Mouse (Mus musculus) forebrain, embryonic 15.5 days (tissue): Measurements from ENCODE around the gene Olfr13. TPM values are rescaled to one million over a fixed set of nuclear protein-coding genes. Genes with fewer than 3 reads are reported as not detected.
"Not testable (repeated sequence)": the region's sequence is repeated elsewhere in the genome, so short reads cannot be mapped to it uniquely, and the experiment has no call there.

Experiments
- ATAC-seq: fragments of 200-750 bp; cut with Nextera tagmentation; replicated peaks from 2 replicates; pipeline ENCODE4 v1.8.0; 2017; ENCODE audit warnings: mild to moderate bottlenecking, moderate TSS enrichment, moderate library complexity
- H3K27ac ChIP-seq: fragments of 300-500 bp; sonication (generic); replicated peaks from 2 replicates; pipeline ENCODE4 v1.5.1; 2015; ENCODE audit warnings: mild to moderate bottlenecking, inconsistent platforms
- H3K27me3 ChIP-seq: fragments of 300-500 bp; sonication (generic); 2 replicates; pipeline ENCODE4 v1.6.1; 2015; ENCODE audit warnings: inconsistent platforms
- H3K36me3 ChIP-seq: fragments of 300-500 bp; sonication (generic); 2 replicates; pipeline ENCODE4 v1.6.1; 2015; ENCODE audit warnings: mild to moderate bottlenecking, inconsistent platforms
- H3K4me1 ChIP-seq: fragments of 300-500 bp; sonication (generic); 2 replicates; pipeline ENCODE4 v1.6.1; 2015; ENCODE audit warnings: inconsistent platforms
- H3K4me2 ChIP-seq: fragments of 300-500 bp; sonication (generic); replicated peaks from 2 replicates; pipeline ENCODE4 v1.6.1; 2015; ENCODE audit warnings: mild to moderate bottlenecking, inconsistent platforms
- H3K4me3 ChIP-seq: fragments of 300-500 bp; sonication (generic); 2 replicates; pipeline ENCODE4 v1.5.1; 2015; ENCODE audit warnings: mild to moderate bottlenecking, inconsistent platforms
- H3K9ac ChIP-seq: fragments of 300-500 bp; sonication (generic); replicated peaks from 2 replicates; pipeline ENCODE4 v1.6.1; 2015; ENCODE audit warnings: mild to moderate bottlenecking, inconsistent platforms
- H3K9me3 ChIP-seq: fragments of 300-500 bp; sonication (generic); 2 replicates; pipeline ENCODE4 v1.6.1; 2016; ENCODE audit warnings: inconsistent platforms
- WGBS: fragments of 180-500 bp; shearing (Covaris S2); methylation state at CpG from one replicate; pipeline ENCODE4 v1.1.7; 2015; ENCODE audit warnings: mixed read lengths; 5-methylcytosine and 5-hydroxymethylcytosine counted together
- polyA plus RNA-seq: library from polyadenylated mRNA; unstranded; fragments of >200 nt; fragmentation: Nextera tagmentation; extraction: Ambion mirVana; gene quantifications from 2 replicates; pipeline ENCODE4 v1.2.1, GENCODE M21; 2015

The Olfr13 gene
- not detected in 2 replicates for polyA plus RNA-seq

GRCm38 (mm10) chr6:43171840-43172239, at the start of gene Olfr13:
Olfr13 (plus strand) TSS chr6:43172140.
- Histone ChIP-seq H3K9ac (no peak within 1 kb of the TSS), H3K4me3 (no peak within 1 kb of the TSS), H3K27me3 (no peaks in the 10 kb centered on the region), H3K27ac (no peak within 1 kb of the TSS), H3K9me3 (no peaks in the 10 kb centered on the region), H3K36me3 (no peaks in the 10 kb centered on the region), H3K4me2 (no peak within 1 kb of the TSS), H3K4me1 (no peaks in the 10 kb centered on the region)
- ATAC-seq = no peak
- WGBS = 84% methylated on average over 4 of the region's 4 CpGs

GRCm38 (mm10) chr6:43146267-43146666, 25.7 kb upstream of the Olfr13 start, which contains the start of gene Olfr237-ps1:
Olfr237-ps1 (plus strand) TSS chr6:43146567.
- not testable (repeated sequence) for ATAC-seq, H3K9ac ChIP-seq, H3K4me2 ChIP-seq, H3K27me3 ChIP-seq, H3K4me1 ChIP-seq, H3K9me3 ChIP-seq, H3K36me3 ChIP-seq, H3K27ac ChIP-seq, H3K4me3 ChIP-seq
- WGBS = 89% methylated on average over 2 of the region's 2 CpGs

- WGBS = 15% methylated on average over 1 of the region's 1 CpGs
- no peaks in the 10 kb centered on the region for H3K9me3 ChIP-seq
- no peak overlapping the region for H3K27ac ChIP-seq
- 0 out of 2 replicates have a peak, but pooled peaks have one; percentile 26 for ATAC-seq
- H3K4me2 ChIP-seq = no peak overlapping the region
- no peaks in the 10 kb centered on the region for H3K4me1 ChIP-seq
- H3K27me3 ChIP-seq = no peaks in the 10 kb centered on the region
- H3K9ac ChIP-seq = no peak overlapping the region
- no peaks in the 10 kb centered on the region for H3K36me3 ChIP-seq
- H3K4me3 ChIP-seq = no peak overlapping the region
Measured at GRCm38 (mm10) chr6:43159502-43159901, 12.4 kb upstream of the Olfr13 start.

- ATAC-seq = no peak
- WGBS = 62% methylated on average over 3 of the region's 3 CpGs
- Histone ChIP-seq H3K4me1 (no peaks in the 10 kb centered on the region), H3K9ac (no peak within 1 kb of the TSS), H3K27ac (no peak within 1 kb of the TSS), H3K4me2 (no peak within 1 kb of the TSS), H3K9me3 (no peaks in the 10 kb centered on the region), H3K36me3 (no peaks in the 10 kb centered on the region), H3K4me3 (no peak within 1 kb of the TSS), H3K27me3 (no peaks in the 10 kb centered on the region)
Measured at GRCm38 (mm10) chr6:43162982-43163381, 9.0 kb upstream of the Olfr13 start, which contains the start of gene Olfr437. Olfr437 (plus strand) TSS chr6:43163282.

GRCm38 (mm10) chr6:43167246-43167645, 4.7 kb upstream of the Olfr13 start:
- Histone ChIP-seq H3K4me2 (no peak overlapping the region), H3K9ac (no peak overlapping the region), H3K9me3 (no peaks in the 10 kb centered on the region), H3K4me3 (no peak overlapping the region), H3K27me3 (no peaks in the 10 kb centered on the region), H3K4me1 (no peaks in the 10 kb centered on the region), H3K36me3 (no peaks in the 10 kb centered on the region), H3K27ac (no peak overlapping the region)
- no peak for ATAC-seq
- WGBS = 97% methylated on average over 4 of the region's 4 CpGs

- peaks cover 10% of the 10 kb centered on the region for H3K4me1 ChIP-seq
- peak; percentile 20; the same call in 1 of the 2 replicates for ATAC-seq
- H3K27me3 ChIP-seq = no peaks in the 10 kb centered on the region
- H3K4me3 ChIP-seq = no peak overlapping the region
- 65% methylated on average over 1 of the region's 1 CpGs for WGBS
- no peaks in the 10 kb centered on the region for H3K36me3 ChIP-seq
- H3K9me3 ChIP-seq = no peaks in the 10 kb centered on the region
- no peak overlapping the region for H3K27ac ChIP-seq
- no peak overlapping the region for H3K4me2 ChIP-seq
- no peak overlapping the region for H3K9ac ChIP-seq
Measured at GRCm38 (mm10) chr6:43178129-43178528, 6.2 kb downstream of the Olfr13 start.

GRCm38 (mm10) chr6:43178584-43179501, 6.9 kb downstream of the Olfr13 start:
- Histone ChIP-seq H3K27ac (no peak overlapping the region), H3K4me2 (no peak overlapping the region), H3K4me3 (no peak overlapping the region), H3K9ac (no peak overlapping the region), H3K9me3 (no peaks in the 10 kb centered on the region), H3K4me1 (peaks cover 10% of the 10 kb centered on the region), H3K36me3 (no peaks in the 10 kb centered on the region), H3K27me3 (no peaks in the 10 kb centered on the region)
- ATAC-seq = peak; percentile 79
- 41% methylated on average over 6 of the region's 6 CpGs for WGBS

GRCm38 (mm10) chr6:43190986-43191385, 19.0 kb downstream of the Olfr13 start:
- no peaks in the 10 kb centered on the region for H3K27me3 ChIP-seq
- H3K9ac ChIP-seq = no peak overlapping the region
- no peaks in the 10 kb centered on the region for H3K4me1 ChIP-seq
- H3K36me3 ChIP-seq = no peaks in the 10 kb centered on the region
- ATAC-seq = no peak
- H3K27ac ChIP-seq = no peak overlapping the region
- no peak overlapping the region for H3K4me2 ChIP-seq
- H3K4me3 ChIP-seq = no peak overlapping the region
- 83% methylated on average over 3 of the region's 3 CpGs for WGBS
- H3K9me3 ChIP-seq = no peaks in the 10 kb centered on the region

GRCm38 (mm10) chr6:43196781-43197180, 24.8 kb downstream of the Olfr13 start, which contains the start of gene Olfr435:
Olfr435 (plus strand) TSS chr6:43197146.
- H3K4me1 ChIP-seq = no peaks in the 10 kb centered on the region
- H3K4me3 ChIP-seq = no peak within 1 kb of the TSS
- no peaks in the 10 kb centered on the region for H3K9me3 ChIP-seq
- no peak within 1 kb of the TSS for H3K27ac ChIP-seq
- no peaks in the 10 kb centered on the region for H3K36me3 ChIP-seq
- H3K4me2 ChIP-seq = no peak within 1 kb of the TSS
- no peak within 1 kb of the TSS for H3K9ac ChIP-seq
- ATAC-seq = no peak
- no peaks in the 10 kb centered on the region for H3K27me3 ChIP-seq

GRCm38 (mm10) chr6:43198094-43198493, 26.2 kb downstream of the Olfr13 start:
- Histone ChIP-seq H3K9ac (no peak overlapping the region), H3K4me2 (no peak overlapping the region), H3K4me1 (no peaks in the 10 kb centered on the region), H3K27ac (no peak overlapping the region), H3K27me3 (no peaks in the 10 kb centered on the region), H3K36me3 (no peaks in the 10 kb centered on the region), H3K4me3 (no peak overlapping the region), H3K9me3 (no peaks in the 10 kb centered on the region)
- WGBS = 83% methylated on average over 3 of the region's 3 CpGs
- ATAC-seq = no peak

GRCm38 (mm10) chr6:43202786-43203185, 30.8 kb downstream of the Olfr13 start:
- Histone ChIP-seq H3K9ac (no peak overlapping the region), H3K4me3 (no peak overlapping the region), H3K36me3 (no peaks in the 10 kb centered on the region), H3K9me3 (no peaks in the 10 kb centered on the region), H3K27me3 (no peaks in the 10 kb centered on the region), H3K27ac (no peak overlapping the region), H3K4me2 (no peak overlapping the region), H3K4me1 (no peaks in the 10 kb centered on the region)
- ATAC-seq = no peak

GRCm38 (mm10) chr6:43205355-43205754, 33.4 kb downstream of the Olfr13 start:
- Histone ChIP-seq H3K4me2 (no peak overlapping the region), H3K9me3 (no peaks in the 10 kb centered on the region), H3K4me3 (no peak overlapping the region), H3K27me3 (no peaks in the 10 kb centered on the region), H3K36me3 (no peaks in the 10 kb centered on the region), H3K4me1 (no peaks in the 10 kb centered on the region), H3K27ac (no peak overlapping the region), H3K9ac (no peak overlapping the region)
- WGBS = 34% methylated on average over 2 of the region's 2 CpGs
- no peak for ATAC-seq
